Mouse (Mus musculus): ENCODE data around the gene Gpr182.

Gene Gpr182

DNA sequence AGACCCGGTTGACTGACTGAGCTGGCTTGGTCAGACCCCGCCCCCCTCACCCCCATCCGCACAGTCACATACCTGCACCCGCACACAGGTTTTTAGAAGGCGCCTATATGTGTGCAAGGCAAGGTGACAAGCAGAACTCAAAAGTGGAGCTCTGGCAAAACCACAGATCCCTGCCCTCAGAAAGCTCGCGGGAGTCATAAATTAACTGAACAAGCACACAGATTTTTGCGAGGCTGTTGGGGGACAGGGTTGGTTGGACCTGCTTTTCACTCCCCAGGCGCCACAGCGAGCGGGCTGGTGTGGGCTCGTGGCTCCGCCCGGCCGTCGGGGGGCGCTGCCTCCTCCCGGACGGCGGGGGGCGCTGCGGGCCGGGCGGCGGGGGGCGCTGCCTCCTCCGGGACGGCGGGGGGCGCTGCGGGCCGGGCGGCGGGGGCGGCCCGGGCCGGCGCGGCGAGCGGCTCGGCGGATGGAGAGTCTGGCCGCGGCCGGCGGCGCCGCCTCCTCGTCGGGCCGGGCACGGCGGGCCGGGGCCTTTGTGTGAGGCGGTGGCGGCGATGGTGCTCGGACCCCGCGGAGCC, 12.4 kb downstream of the Gpr182 start, which contains the start of gene Zbtb39:
TSS of gene Zbtb39 (plus strand) at position 456 of the 578 bp plus-strand sequence.
- peak; percentile 81 to 85 for DNase-seq (ENCODE audit: low spot score in 2 of 2)

DNA sequence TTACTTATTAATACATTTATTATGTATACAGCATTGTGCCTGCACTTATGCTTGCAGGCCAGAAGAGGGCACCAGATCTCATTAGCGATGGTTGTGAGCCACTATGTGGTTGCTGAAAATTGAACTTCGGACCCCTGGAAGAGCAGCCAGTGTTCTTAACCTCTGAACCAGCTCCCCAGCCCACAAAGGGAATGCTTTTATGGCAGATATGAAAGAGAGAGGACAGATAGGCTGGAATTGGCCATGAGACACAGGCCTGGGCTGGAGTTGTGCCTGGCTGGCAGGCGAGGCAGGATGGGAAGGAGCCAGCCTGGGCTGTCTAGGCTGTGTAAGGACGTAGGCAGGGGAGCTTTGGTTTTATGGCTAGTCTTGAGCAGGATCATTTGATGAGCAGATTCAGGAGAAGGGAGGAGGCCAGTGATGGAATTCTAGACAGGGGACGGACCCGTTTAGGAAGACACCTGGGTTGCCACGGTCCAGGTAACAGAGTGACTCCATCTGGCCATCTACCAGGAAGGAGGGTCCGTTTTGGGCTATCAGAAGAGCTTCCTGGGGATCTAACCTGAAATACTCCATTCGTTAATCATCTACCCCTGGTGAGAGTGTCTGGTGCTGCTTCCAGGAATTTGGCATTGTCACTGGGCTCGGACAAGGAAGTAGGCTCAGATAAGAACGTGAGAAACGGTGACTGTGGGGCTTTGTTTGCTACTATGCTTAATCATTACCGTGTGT, 13.2 kb downstream of the Gpr182 start:
- no peak for DNase-seq (ENCODE audit: low spot score in 2 of 2)

DNA sequence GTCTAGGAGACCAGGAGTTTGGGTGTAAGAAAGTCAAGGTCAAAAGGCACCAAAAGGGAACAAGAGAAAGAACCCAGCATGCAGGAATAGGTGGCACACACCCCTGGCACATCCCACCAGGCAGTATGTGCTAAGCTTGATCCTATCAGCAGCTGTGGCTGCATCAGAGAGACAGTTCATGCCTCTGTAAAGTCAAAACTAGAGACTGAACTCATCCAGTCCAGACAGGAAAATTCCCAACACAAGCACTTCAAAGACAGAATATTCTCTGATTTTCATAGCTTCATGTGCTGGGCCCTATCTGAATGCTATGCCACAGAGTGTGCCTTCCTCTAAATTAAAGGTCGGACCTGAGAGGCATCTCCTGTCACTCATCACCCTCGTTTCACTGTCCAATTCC, 14.0 kb downstream of the Gpr182 start:
- no peak for DNase-seq (ENCODE audit: low spot score in 2 of 2)

DNA sequence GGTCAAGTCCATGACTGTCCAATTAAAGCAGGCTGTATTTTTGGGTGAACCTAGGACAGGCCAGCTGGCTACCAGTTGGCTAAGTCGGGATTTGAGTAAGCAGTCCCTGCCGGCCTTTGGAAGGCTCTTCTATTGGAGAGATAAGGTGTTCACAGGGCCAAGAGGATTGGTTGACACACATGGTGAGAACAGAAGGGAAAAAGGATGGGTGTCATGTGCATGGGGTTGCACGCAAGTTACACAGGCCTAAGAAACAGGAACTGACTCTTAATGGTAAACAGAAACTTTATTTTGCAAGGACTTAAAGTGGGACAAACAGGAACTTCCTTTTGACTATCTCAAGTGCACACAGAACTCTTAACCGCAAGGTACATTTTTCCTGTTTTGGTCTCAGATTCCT, 14.6 kb downstream of the Gpr182 start:
- DNase-seq (ENCODE audit: low spot score in 2 of 2), result no peak

DNA sequence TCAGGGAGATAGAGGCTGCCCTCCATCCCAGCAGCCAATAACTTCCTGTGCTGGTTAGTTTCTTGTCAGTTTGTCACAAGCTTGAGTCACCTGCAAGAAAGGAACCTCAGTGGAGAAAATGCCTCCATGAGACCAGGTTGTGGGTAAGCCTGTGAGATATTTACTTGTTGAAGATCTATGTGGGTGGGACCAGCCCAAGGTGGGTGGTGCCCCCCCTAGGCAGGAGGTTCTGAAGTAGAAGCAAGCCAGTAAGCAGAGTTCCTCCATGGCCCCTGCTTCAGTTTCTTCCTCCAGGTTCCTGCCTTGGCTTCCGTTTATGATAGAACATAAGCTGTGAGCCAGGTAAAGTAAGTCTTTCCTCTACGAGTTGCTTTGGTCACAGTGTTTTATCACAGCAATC, 15.3 kb downstream of the Gpr182 start:
- DNase-seq (ENCODE audit: low spot score in 2 of 2), result no peak

DNA sequence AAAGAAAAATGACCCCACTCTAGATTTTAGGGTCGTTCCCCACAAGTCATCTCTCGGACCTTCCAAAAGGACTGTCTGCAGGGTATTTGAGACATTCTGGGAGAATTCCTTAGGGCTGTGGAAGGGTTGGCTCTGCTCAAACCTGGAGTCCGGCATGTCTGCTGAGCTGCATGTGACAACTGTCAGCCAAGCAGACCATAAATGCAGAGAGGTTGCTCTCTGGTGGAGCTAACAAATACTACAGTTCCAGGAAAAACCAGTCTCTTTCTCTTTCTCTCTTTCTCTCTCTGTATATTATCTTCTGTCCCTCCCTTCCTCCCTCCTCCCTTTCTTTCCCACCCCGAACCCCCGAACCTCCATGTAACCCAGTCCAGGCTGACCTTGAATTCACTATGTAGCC, 17.1 kb downstream of the Gpr182 start:
- no peak for DNase-seq (ENCODE audit: low spot score in 2 of 2)

DNA sequence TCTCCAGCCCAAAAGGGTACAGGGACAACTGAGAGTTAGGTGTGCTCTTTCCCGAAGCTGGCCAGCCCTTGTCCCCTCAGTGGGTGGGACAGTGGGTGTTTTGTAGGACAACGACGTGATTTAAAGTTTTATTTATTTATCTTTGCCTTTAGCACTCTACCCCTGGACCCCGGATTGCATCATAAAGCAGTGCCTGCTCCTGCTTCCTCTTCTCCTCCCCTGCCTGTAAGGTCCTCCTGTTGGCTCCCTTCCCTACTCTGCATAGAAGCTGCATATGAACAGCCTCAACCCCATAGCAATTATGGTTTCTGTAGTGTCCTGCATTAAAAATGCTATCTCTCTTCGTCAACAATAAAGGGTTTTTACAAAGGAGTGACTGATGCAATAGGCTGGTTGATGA, 20.1 kb downstream of the Gpr182 start:
- no peak for DNase-seq (ENCODE audit: low spot score in 2 of 2)

DNA sequence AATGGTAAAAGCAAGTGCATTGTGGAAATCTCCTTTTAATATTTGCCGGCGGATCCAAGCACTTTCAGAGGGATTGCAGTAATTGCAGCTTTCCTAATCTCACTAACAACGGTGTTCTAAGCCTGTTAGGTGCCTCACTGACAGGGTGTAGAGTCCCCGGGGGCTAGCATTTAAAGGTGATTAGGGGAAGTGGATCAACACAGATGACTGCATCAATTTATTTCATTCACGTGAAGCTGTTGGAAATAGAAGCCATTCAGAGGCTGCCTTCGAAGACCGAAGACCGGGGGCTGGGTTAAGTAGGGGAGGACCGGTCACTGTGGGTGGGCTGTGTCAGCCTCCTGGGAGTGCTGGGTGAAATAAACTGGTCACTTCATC, 20.6 kb downstream of the Gpr182 start:
- no peak for DNase-seq (ENCODE audit: low spot score in 2 of 2)

DNA sequence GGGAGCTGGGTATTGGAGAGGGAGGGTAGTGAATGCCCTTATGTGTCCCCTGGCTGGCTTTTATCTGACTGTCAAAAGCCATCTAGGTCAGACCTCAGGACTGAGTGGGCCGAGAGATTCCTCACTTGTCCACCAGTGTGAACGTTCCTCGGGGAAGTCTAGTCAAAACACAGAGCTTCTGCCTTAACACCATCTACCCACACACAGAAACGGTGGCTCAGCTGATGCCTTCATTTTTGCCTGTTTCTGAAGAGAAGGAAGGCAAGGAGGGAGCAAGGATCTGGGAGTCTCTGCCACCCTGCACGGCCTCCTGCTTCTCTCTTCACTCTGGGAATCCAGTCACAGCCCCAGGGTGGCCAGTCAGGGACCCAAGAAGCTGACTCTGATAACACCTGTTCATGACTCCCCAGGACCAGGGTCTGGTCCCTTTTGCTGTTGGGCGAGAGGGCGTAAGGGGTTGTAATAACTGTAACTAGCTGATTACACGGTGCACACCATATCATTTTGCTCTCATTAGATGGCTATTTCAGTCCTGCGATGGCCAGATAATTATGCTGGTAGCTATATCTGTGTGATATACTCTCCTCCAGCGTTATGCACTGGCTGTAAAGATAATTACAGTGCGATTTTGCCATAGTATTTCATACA, 21.1 kb downstream of the Gpr182 start:
- DNase-seq (ENCODE audit: low spot score in 2 of 2), result no peak

DNA sequence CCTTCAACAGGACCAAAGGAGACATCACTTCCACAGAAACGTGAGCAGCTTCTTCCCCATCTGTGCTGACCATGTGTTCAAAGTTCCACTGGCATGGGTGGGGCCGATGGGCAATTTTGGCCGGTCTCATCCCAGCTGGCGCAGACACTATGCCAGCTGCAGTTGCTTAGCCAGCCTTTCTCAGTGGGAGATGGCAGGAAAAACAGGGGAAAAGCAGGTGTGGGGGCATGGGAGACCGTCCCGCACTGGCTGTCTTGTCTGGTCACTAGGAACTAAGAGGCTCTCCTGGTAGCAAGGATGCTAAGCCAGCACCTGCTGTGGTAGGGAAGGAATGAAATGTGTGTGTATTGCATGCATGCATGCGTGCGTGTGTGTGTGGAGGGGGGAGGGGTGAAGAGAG, 23.1 kb downstream of the Gpr182 start:
- DNase-seq (ENCODE audit: low spot score in 2 of 2), result no peak

DNA sequence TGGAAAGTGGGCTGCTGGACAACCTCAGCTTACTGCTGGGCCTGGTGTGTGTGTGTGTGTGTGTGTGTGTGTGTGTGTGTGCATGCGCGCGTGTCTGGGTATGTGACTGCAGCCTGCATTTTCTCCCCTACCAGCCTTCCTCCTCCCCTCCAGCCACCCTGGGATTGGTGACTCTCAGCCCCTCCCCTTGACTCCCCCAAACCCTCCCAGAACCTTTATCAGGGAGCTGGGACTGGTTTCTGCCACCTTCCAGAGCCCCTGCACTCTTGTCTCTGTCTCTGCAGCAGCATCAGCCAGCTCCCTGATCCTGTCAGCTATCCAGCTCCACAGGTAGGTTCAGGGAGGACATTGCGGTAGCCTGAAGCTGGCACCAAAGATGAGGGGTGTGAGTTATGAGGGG, 26.4 kb downstream of the Gpr182 start:
- no peak for DNase-seq (ENCODE audit: low spot score in 2 of 2)

DNA sequence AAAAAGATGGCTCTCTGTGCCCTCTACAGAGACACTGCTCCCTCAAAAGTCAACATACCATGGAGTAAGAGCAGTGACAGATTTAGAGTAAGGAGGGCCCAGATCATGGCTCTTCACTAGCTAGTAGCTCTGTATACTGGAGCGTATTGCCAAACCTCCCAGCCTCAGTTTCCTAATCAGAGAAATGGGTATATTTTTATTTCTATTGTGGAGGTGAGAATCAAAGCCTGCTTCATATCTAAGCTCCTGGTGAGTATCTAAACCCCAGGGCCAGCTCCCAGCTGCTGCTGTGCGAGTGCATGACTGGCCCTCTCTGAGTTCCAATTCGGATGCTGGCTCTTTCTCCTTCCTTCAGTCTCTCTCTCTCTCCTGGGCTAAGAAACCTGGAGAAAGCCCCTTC, 27.4 kb downstream of the Gpr182 start, which contains the start of gene Tac2:
TSS of gene Tac2 (plus strand) at position 301 of the 400 bp plus-strand sequence.
- DNase-seq (ENCODE audit: low spot score in 2 of 2), result no peak

DNA sequence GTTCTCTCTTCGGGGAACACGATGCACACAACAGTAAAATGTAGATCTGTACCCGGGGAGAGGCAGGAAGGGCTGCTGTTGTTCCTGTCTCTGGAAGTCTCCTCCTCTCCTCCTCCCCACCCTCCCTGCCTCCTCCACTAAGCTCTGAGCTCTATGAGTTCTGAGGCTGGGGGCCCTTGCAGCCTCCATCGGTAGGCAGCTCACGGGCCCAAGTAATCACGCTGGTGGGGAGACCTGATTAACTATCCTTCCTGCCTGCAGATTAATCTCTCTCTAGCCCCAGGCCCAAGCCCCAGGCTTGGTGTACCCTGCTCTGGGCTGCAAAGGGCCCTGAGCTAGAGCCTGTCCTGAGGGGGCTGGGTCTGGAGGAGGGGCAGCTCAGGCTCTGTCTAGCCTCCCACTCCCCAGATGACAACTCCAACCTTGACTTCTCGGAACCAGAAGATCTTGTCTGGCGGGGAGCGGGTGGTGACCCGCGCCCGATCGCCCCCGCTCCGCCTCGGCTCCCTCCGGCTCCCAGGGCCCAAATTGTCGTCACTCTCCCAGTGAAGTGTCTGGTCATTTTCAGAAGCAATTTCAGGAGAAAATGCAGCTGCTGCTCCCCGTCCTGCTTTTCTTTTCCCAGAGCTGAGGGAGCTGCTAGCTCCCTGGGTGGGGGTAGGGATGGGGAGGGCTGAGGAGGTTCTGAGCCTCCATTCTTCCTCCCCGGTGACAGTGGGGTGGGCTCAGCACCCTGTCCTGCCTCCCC, 29.7 kb downstream of the Gpr182 start:
- DNase-seq (ENCODE audit: low spot score in 2 of 2), result peak in 1 of 2 experiments; percentile 34

DNA sequence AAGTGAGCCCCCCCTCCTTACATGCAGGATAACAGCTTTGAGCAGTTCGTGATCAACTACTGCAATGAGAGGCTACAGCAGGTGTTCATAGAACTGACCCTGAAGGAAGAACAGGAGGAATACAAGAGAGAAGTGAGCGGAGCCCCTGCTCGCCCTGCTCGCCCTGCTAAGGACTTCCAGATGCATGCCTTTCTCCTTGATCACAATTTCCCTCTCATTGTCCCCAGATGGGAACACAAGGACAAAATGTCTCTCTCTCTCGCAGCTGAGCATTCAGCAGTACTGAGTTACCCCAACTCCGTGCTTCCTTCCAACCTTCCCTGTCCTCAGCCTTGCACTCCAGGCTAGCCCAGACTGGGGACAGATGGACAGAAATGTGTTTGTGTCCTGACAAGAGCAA, 38.8 kb downstream of the Gpr182 start:
- no peak for DNase-seq (ENCODE audit: low spot score in 2 of 2)

DNA sequence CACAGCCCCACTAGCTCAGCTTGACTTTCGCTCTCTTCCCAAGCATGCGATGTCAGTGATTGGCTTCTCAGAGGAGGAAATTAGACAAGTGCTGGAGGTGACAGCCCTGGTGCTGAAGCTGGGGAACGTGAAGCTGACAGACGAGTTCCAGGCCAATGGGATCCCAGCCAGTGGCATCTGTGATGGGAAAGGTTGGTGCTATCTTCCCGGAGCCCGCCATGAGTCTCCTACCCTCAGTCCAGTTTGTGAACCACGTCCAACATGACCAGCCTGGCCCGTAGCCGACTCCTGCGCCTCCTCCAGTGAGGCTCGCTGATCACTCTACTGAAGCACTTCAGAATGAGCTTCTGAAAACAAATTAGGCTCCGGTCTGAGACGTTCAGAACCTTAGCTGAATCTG, 41.2 kb downstream of the Gpr182 start:
- DNase-seq (ENCODE audit: low spot score in 2 of 2), result no peak

DNA sequence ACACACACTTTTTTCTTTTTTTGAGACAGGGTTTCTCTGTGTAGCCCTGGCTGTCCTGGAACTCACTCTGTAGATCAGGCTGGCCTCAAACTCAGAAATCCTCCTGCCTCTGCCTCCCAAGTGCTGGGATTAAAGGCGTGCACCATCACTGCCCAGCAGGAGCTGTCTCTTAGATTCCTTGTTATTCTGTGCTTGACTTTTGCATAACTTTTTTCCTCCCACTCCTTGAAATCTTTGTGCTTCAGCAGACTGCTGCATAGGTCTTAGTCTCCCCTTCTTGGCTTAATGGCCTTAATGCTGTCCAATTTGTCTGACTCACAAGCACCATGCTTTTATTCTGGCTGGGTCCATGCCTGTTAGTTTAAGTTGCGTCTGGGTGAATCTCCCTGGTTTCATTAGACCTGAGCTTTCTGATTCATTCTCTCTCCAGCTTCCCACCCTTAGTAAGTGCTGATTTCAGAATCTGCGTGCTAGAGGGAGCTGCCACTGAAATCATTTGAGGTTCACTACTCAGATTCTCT, 42.6 kb downstream of the Gpr182 start:
- no peak for DNase-seq (ENCODE audit: low spot score in 2 of 2)

DNA sequence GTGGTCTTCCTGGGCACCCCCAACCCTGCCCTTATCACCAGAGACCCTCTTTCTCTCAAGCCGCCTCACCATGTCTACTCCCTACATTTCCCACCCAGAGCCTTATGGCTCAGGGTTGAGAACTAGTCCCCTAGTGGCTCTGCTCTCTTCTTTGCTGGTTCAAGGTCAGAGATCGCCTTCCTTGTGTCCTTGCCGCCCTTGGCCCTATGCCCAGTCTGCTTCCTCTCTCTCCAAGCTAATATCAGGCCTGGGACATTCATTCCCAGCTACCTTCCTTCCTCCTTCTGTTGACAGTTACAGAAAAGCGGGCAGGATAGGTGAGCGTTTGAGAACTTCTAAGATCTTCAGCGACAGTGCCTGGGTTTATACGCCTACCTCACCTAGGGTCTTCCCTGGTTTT, 43.8 kb downstream of the Gpr182 start:
- peak in 1 of 2 experiments; percentile 45 for DNase-seq (ENCODE audit: low spot score in 2 of 2)

DNA sequence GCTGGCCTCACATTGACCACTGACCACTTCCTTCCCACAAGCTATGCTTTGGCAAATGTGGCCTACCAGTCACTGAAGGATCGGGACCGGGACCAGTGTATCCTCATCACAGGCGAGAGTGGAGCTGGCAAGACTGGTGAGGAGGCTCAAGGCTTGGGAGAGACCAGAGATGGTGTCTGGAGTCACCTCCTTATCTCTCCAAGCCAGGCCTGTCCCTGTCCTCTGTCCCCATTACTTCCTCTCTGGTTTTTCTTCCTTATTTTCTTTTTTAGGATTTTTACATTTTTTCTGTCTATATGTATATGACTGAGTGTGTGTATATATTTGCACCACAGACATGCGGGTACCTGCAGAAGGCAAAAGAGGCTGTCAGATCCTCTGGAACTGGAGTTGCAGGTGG, 45.7 kb downstream of the Gpr182 start:
- no peak for DNase-seq (ENCODE audit: low spot score in 2 of 2)

DNA sequence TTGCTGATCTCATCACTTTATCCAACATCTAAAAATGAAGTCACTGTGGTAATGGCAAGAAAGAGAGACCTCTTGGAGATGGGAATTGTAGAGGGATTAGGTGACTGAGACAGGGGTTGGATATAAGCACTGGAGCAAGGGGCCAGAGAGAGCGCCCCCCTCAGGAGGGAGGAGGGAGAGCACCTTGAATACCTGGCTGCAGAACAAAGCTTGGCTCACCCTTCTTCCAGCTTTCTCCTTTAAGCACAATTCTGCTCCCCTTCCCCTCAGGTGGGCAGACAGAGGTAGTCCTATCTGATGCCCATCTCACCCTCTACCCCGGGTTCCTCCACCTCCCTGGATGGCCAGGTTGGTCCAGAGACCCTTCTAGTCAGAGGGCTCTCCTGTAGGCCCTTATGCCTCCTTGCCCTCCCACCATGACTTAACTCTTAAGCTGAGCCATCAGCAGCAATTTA, 46.7 kb downstream of the Gpr182 start, which contains the start of gene Myo1a:
TSS of gene Myo1a (plus strand) at position 405 of the 455 bp plus-strand sequence.
- no peak for DNase-seq (ENCODE audit: low spot score in 2 of 2)

DNA sequence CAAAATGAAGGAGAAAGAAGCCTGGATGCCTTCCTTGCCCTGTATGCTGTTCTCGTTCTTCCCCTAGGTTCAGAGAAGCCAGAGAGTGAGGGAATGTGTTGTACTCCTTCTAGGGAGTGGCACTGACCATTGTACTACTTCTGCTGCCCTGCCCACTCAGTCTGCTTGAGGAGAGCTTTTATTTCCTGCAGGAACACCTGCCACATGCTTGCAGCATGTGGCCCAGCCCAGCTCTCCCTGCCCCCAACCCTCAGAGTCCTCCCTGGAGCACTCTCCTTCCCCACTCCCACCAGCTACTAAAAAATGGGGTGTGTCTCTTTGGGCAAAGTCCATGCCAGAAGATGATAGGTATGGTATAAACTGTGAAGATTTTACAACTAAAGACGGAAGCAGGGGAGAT, 47.2 kb downstream of the Gpr182 start:
- DNase-seq (ENCODE audit: low spot score in 2 of 2), result no peak

DNA sequence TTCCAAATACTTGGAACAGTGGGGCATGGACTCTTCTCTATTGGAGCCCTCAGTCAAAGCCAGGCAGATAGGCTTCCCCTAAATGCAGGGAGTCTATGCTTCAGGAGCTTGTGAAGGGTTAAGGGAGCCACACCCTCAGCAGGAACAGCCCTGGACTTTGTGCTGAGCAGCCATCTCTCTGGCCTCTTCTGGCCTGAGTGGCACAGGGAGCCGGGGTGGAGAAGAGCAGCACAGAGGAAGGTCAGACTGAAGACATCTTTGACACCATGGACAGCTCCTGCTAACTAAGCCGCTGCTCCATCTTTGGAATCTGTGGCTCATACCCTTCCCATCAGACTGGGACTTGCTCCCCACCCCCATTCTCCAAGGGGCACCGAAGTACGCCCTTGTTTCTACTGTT, 48.2 kb downstream of the Gpr182 start:
- no peak for DNase-seq (ENCODE audit: low spot score in 2 of 2)

DNA sequence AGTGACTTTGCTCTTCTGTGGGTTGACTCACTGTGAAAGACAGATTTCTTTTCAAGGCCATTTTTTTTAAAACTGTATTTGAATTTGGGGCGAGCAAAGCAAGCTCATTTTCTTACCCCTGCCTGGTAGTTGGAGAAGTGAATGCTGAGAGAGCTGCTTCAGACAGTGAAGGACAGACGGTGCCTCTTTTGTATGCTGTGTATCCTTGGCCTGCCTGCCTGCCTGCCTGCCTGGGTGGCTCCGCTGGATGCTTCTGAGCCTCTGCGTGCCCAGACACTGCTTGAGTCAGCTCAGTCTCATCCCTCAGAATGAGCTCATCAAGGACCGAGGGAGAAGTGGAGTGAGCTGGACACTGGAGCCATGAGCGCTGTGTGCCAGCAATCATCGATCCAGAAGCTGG, 52.6 kb downstream of the Gpr182 start:
- no peak for DNase-seq (ENCODE audit: low spot score in 2 of 2)
